Mouse (Mus musculus) midbrain, embryonic 10.5 days (tissue): ENCODE results near the gene Primpol. TPM values are rescaled to one million over a fixed set of nuclear protein-coding genes. Genes with fewer than 3 reads are reported as not detected.

Experiments used
- DNase-seq: peaks from one replicate; pipeline ENCODE4 v3.0.0-alpha.2; 2017; ENCODE audit warnings: low spot score
- H3K27ac ChIP-seq: fragments of 300-500 bp; sonication (generic); replicated peaks from 2 replicates; pipeline ENCODE4 v1.5.1; 2016; ENCODE audit warnings: mild to moderate bottlenecking
- H3K27me3 ChIP-seq: fragments of 300-500 bp; sonication (generic); 2 replicates; pipeline ENCODE4 v1.6.1; 2016; ENCODE audit warnings: low read depth, mild to moderate bottlenecking; ENCODE audit not compliant: poor library complexity, severe bottlenecking
- H3K36me3 ChIP-seq: fragments of 300-500 bp; sonication (generic); 2 replicates; pipeline ENCODE4 v1.6.1; 2016; ENCODE audit warnings: mild to moderate bottlenecking, moderate library complexity
- H3K4me1 ChIP-seq: fragments of 300-500 bp; sonication (generic); 2 replicates; pipeline ENCODE4 v1.6.1; 2016
- H3K4me3 ChIP-seq: fragments of 300-500 bp; sonication (generic); 2 replicates; pipeline ENCODE4 v1.5.1; 2016; ENCODE audit warnings: mild to moderate bottlenecking, moderate library complexity
- H3K9me3 ChIP-seq: fragments of 300-500 bp; sonication (generic); replicated peaks from 2 replicates; pipeline ENCODE4 v1.6.1; 2016; ENCODE audit warnings: mild to moderate bottlenecking
- WGBS: fragments of 180-500 bp; shearing (Covaris S2); methylation state at CpG from one replicate; pipeline ENCODE4 v1.1.7; 2016; 5-methylcytosine and 5-hydroxymethylcytosine counted together
- polyA plus RNA-seq: library from polyadenylated mRNA; unstranded; fragments of >200 nt; fragmentation: Nextera tagmentation; extraction: Ambion mirVana; gene quantifications from 2 replicates; pipeline ENCODE4 v1.2.1, GENCODE M21; 2016

Primpol gene
- polyA plus RNA-seq, 1 experiment from 2014 or later: 9.4 TPM

- no peak for DNase-seq
- Histone ChIP-seq H3K9me3 (no peaks in the 10 kb centered on the region), H3K36me3 (peaks cover 60% of the 10 kb centered on the region), H3K4me3 (no peak overlapping the region), H3K27ac (no peak overlapping the region), H3K27me3 (no peaks in the 10 kb centered on the region), H3K4me1 (no peaks in the 10 kb centered on the region)
- 98% methylated on average over 8 of the region's 14 CpGs for WGBS
Observed at GRCm38 (mm10) chr8:46570673-46571072, 46.3 kb downstream of the Primpol start.

- no peaks in the 10 kb centered on the region for H3K9me3 ChIP-seq
- no peaks in the 10 kb centered on the region for H3K27me3 ChIP-seq
- DNase-seq: no peak
- H3K4me1 ChIP-seq: no peaks in the 10 kb centered on the region
- peaks cover 60% of the 10 kb centered on the region for H3K36me3 ChIP-seq
- 91% methylated on average over 19 of the region's 19 CpGs for WGBS
- H3K27ac ChIP-seq: no peak overlapping the region
- H3K4me3 ChIP-seq: no peak overlapping the region
Observed at GRCm38 (mm10) chr8:46569659-46570441, 47.2 kb downstream of the Primpol start.

GRCm38 (mm10) chr8:46568942-46569341, 48.1 kb downstream of the Primpol start:
- Histone ChIP-seq H3K36me3 (peaks cover 55% of the 10 kb centered on the region), H3K27ac (no peak overlapping the region)
- DNase-seq: no peak

GRCm38 (mm10) chr8:46567946-46568345, 49.1 kb downstream of the Primpol start:
- 90% methylated on average over 8 of the region's 8 CpGs for WGBS
- Histone ChIP-seq H3K27me3 (no peaks in the 10 kb centered on the region), H3K9me3 (no peaks in the 10 kb centered on the region), H3K4me3 (no peak overlapping the region), H3K36me3 (peaks cover 56% of the 10 kb centered on the region), H3K4me1 (no peaks in the 10 kb centered on the region), H3K27ac (no peak overlapping the region)
- no peak for DNase-seq

More at GRCm38 (mm10) chr8:46568942-46569341, 48.1 kb downstream of the Primpol start:
- Histone ChIP-seq H3K27me3 (no peaks in the 10 kb centered on the region), H3K4me3 (no peak overlapping the region), H3K9me3 (no peaks in the 10 kb centered on the region), H3K4me1 (no peaks in the 10 kb centered on the region)
- 87% methylated on average over 2 of the region's 2 CpGs for WGBS

GRCm38 (mm10) chr8:46566914-46567529, 50.0 kb downstream of the Primpol start:
- WGBS: 90% methylated on average over 7 of the region's 7 CpGs
- no peak overlapping the region for H3K27ac ChIP-seq
- no peaks in the 10 kb centered on the region for H3K27me3 ChIP-seq
- H3K4me3 ChIP-seq: no peak overlapping the region
- H3K4me1 ChIP-seq: no peaks in the 10 kb centered on the region
- no peaks in the 10 kb centered on the region for H3K9me3 ChIP-seq
- no peak for DNase-seq
- H3K36me3 ChIP-seq: peaks cover 57% of the 10 kb centered on the region

GRCm38 (mm10) chr8:46562333-46562732, 54.7 kb downstream of the Primpol start:
- no peak overlapping the region for H3K27ac ChIP-seq
- H3K36me3 ChIP-seq: peaks cover 76% of the 10 kb centered on the region
- no peaks in the 10 kb centered on the region for H3K27me3 ChIP-seq
- no peaks in the 10 kb centered on the region for H3K4me1 ChIP-seq
- no peak for DNase-seq
- 93% methylated on average over 16 of the region's 16 CpGs for WGBS
- no peak overlapping the region for H3K4me3 ChIP-seq
- no peaks in the 10 kb centered on the region for H3K9me3 ChIP-seq

- Histone ChIP-seq H3K9me3 (no peaks in the 10 kb centered on the region), H3K27me3 (no peaks in the 10 kb centered on the region), H3K4me1 (no peaks in the 10 kb centered on the region), H3K36me3 (peaks cover 87% of the 10 kb centered on the region), H3K27ac (no peak overlapping the region), H3K4me3 (no peak overlapping the region)
- no peak for DNase-seq
- 77% methylated on average over 6 of the region's 6 CpGs for WGBS
Observed at GRCm38 (mm10) chr8:46559428-46559827, 57.6 kb downstream of the Primpol start.

- H3K27me3 ChIP-seq: no peaks in the 10 kb centered on the region
- peaks cover 15% of the 10 kb centered on the region for H3K4me1 ChIP-seq
- no peaks in the 10 kb centered on the region for H3K9me3 ChIP-seq
- H3K4me3 ChIP-seq: peak overlapping the region; percentile 78
- no peak for DNase-seq
- peaks cover 26% of the 10 kb centered on the region for H3K36me3 ChIP-seq
- peak overlapping the region; percentile 83 for H3K27ac ChIP-seq
- 4% methylated on average over 10 of the region's 10 CpGs for WGBS
Observed at GRCm38 (mm10) chr8:46552441-46552765, 64.6 kb downstream of the Primpol start.

GRCm38 (mm10) chr8:46551615-46552440, 65.2 kb downstream of the Primpol start, which contains the start of gene Cenpu:
Gene Cenpu (plus strand): TSS chr8:46552028.
- peak; percentile 99 for DNase-seq
- peaks cover 15% of the 10 kb centered on the region for H3K4me1 ChIP-seq
- H3K36me3 ChIP-seq: peaks cover 20% of the 10 kb centered on the region
- no peaks in the 10 kb centered on the region for H3K9me3 ChIP-seq
- H3K4me3 ChIP-seq: peak within 1 kb of the TSS; percentile 78
- peak within 1 kb of the TSS; percentile 83 for H3K27ac ChIP-seq
- under 1% methylated on average over 50 of the region's 50 CpGs for WGBS
- H3K27me3 ChIP-seq: no peaks in the 10 kb centered on the region

- 54% methylated on average over 4 of the region's 4 CpGs for WGBS
- Histone ChIP-seq H3K9me3 (no peaks in the 10 kb centered on the region), H3K36me3 (peaks cover 12% of the 10 kb centered on the region), H3K27ac (peak overlapping the region; percentile 71), H3K4me3 (peak overlapping the region; percentile 78), H3K27me3 (no peaks in the 10 kb centered on the region), H3K4me1 (peaks cover 15% of the 10 kb centered on the region)
- no peak for DNase-seq
Observed at GRCm38 (mm10) chr8:46551029-46551428, 66.0 kb downstream of the Primpol start.

- Histone ChIP-seq H3K4me3 (no peak overlapping the region), H3K36me3 (peaks cover 4% of the 10 kb centered on the region), H3K4me1 (peaks cover 15% of the 10 kb centered on the region), H3K9me3 (no peaks in the 10 kb centered on the region), H3K27ac (no peak overlapping the region), H3K27me3 (no peaks in the 10 kb centered on the region)
- WGBS: 85% methylated on average over 8 of the region's 8 CpGs
- DNase-seq: no peak
Observed at GRCm38 (mm10) chr8:46550058-46550457, 67.0 kb downstream of the Primpol start.

GRCm38 (mm10) chr8:46547245-46547644, 69.8 kb downstream of the Primpol start:
- 63% methylated on average over 4 of the region's 4 CpGs for whole genome bisulfite sequencing

More at GRCm38 (mm10) chr8:46547245-46547644, 69.8 kb downstream of the Primpol start:
- Histone ChIP-seq H3K9me3 (no peaks in the 10 kb centered on the region), H3K36me3 (no peaks in the 10 kb centered on the region), H3K27me3 (no peaks in the 10 kb centered on the region), H3K4me1 (peaks cover 5% of the 10 kb centered on the region), H3K27ac (no peak overlapping the region), H3K4me3 (no peak overlapping the region)
- DNase-seq: peak; percentile 45
